Mouse (Mus musculus) megakaryocyte-erythroid progenitor cell, adult 5-6 weeks (primary cell): ENCODE results near the gene Tmem240. TPM values are rescaled to one million over a fixed set of nuclear protein-coding genes. Genes with fewer than 3 reads are reported as not detected.

ENCODE experiments used
- ATAC-seq: replicated peaks from 2 replicates; pipeline ENCODE4 v1.8.0; 2016; ENCODE audit warnings: mild to moderate bottlenecking, inconsistent platforms; ENCODE audit not compliant: severe bottlenecking, poor library complexity, low FRiP score, low TSS enrichment
- total RNA-seq, 2 experiments: library from RNA; stranded (forward) in 1 of 2; stranded (reverse) in 1 of 2; fragments of 200-1000, 215-1000 nt in 1 of 2; fragments of >200 nt in 1 of 2; fragmentation: Nextera tagmentation in 1 of 2; gene quantifications; 2 replicates each; pipeline ENCODE4 v1.2.3; 2014 to 2017

Gene Tmem240
- total RNA-seq, 2 experiments from 2014 or later: under 0.01 to 0.20 TPM

GRCm38 (mm10) chr4:155762357-155762756 lies 27.8 kb downstream of the Tmem240 start:
- ATAC-seq: no peak

GRCm38 (mm10) chr4:155769496-155769879 lies 34.9 kb downstream of the Tmem240 start:
- no peak for ATAC-seq

GRCm38 (mm10) chr4:155769880-155770512 lies 35.4 kb downstream of the Tmem240 start:
- peak; percentile 75 for ATAC-seq

- ATAC-seq: no peak
These were observed 36.0 kb downstream of the Tmem240 start for GRCm38 (mm10) chr4:155770626-155771025.

- no peak for ATAC-seq
These were observed 37.1 kb downstream of the Tmem240 start for GRCm38 (mm10) chr4:155771706-155772105.

- ATAC-seq: no peak
These were observed 38.2 kb downstream of the Tmem240 start for GRCm38 (mm10) chr4:155772786-155773185.

- no peak for ATAC-seq
These were observed 38.9 kb downstream of the Tmem240 start for GRCm38 (mm10) chr4:155773335-155774078.

GRCm38 (mm10) chr4:155774280-155774754 lies 39.7 kb downstream of the Tmem240 start, which contains the start of gene Vwa1:
Gene Vwa1, minus strand, starts transcription at chr4:155774698.
- peak; percentile 83 for ATAC-seq

GRCm38 (mm10) chr4:155774971-155775740 lies 40.6 kb downstream of the Tmem240 start:
- no peak for ATAC-seq

- no peak for ATAC-seq
These were observed 41.3 kb downstream of the Tmem240 start for GRCm38 (mm10) chr4:155775855-155776254.

- ATAC-seq: no peak
These were observed 42.2 kb downstream of the Tmem240 start for GRCm38 (mm10) chr4:155776704-155777335.

- ATAC-seq: peak; percentile 27; the same call in 1 of the 2 replicates
These were observed 43.2 kb downstream of the Tmem240 start for GRCm38 (mm10) chr4:155777816-155778215.

- no peak for ATAC-seq
These were observed 44.9 kb downstream of the Tmem240 start for GRCm38 (mm10) chr4:155779498-155779897.

GRCm38 (mm10) chr4:155780895-155781294 lies 46.3 kb downstream of the Tmem240 start:
- ATAC-seq: no peak

GRCm38 (mm10) chr4:155783486-155784080 lies 49.0 kb downstream of the Tmem240 start:
- no peak for ATAC-seq

- peak; percentile 73 for ATAC-seq
These were observed 49.6 kb downstream of the Tmem240 start for GRCm38 (mm10) chr4:155784081-155784701.

GRCm38 (mm10) chr4:155785246-155785645 lies 50.6 kb downstream of the Tmem240 start:
- no peak for ATAC-seq

- ATAC-seq: peak; percentile 39; the same call in 1 of the 2 replicates
These were observed 51.2 kb downstream of the Tmem240 start, which contains the start of gene Tmem88b for GRCm38 (mm10) chr4:155785819-155786218. Gene Tmem88b, minus strand, starts transcription at chr4:155785874.

GRCm38 (mm10) chr4:155788300-155788699 lies 53.7 kb downstream of the Tmem240 start:
- ATAC-seq: peak; percentile 76
